Mouse (Mus musculus) limb, embryonic 11.5 days (tissue): ENCODE measurements around the gene Zfp85. TPM values are rescaled to one million over a fixed set of nuclear protein-coding genes. Genes with fewer than 3 reads are reported as not detected.
A peak's percentile ranks its signal among the peaks of the same experiment; 100 is the strongest.
"Not testable (repeated sequence)": the region's sequence is repeated elsewhere in the genome, so short reads cannot be mapped to it uniquely, and the experiment has no call there.

ENCODE experiments used
- ATAC-seq: fragments of 200-750 bp; cut with Nextera tagmentation; 2 replicates; pipeline ENCODE4 v1.8.0; 2017; ENCODE audit warnings: low read depth; ENCODE audit not compliant: insufficient number of reproducible peaks, low FRiP score, low TSS enrichment
- DNase-seq: peaks from one replicate; pipeline ENCODE4 v3.0.0-alpha.2; 2015; ENCODE audit warnings: low spot score
- H3K27ac ChIP-seq: fragments of 300-500 bp; sonication (generic); replicated peaks from 2 replicates; pipeline ENCODE4 v1.5.1; 2014; ENCODE audit warnings: low read depth, mild to moderate bottlenecking, low read length
- H3K27me3 ChIP-seq: fragments of 300-500 bp; sonication (generic); 2 replicates; pipeline ENCODE4 v1.6.1; 2014; ENCODE audit warnings: mild to moderate bottlenecking, low read length, mixed read lengths; ENCODE audit not compliant: control insufficient read depth, insufficient read depth
- H3K36me3 ChIP-seq: fragments of 300-500 bp; sonication (generic); 2 replicates; pipeline ENCODE4 v1.6.1; 2014; ENCODE audit warnings: mild to moderate bottlenecking, low read length, moderate library complexity, mixed read lengths; ENCODE audit not compliant: control insufficient read depth, insufficient read depth
- H3K4me1 ChIP-seq: fragments of 300-500 bp; sonication (generic); 2 replicates; pipeline ENCODE4 v1.6.1; 2014; ENCODE audit warnings: low read length, mixed read lengths; ENCODE audit not compliant: control insufficient read depth, insufficient read depth
- H3K4me2 ChIP-seq: fragments of 300-500 bp; sonication (generic); 2 replicates; pipeline ENCODE4 v1.6.1; 2014; ENCODE audit warnings: low read depth, mild to moderate bottlenecking, moderate library complexity; ENCODE audit not compliant: severe bottlenecking
- H3K4me3 ChIP-seq: fragments of 300-500 bp; sonication (generic); 2 replicates; pipeline ENCODE4 v1.5.1; 2014; ENCODE audit warnings: low read depth, low read length
- H3K9ac ChIP-seq: fragments of 300-500 bp; sonication (generic); 2 replicates; pipeline ENCODE4 v1.6.1; 2014; ENCODE audit warnings: mild to moderate bottlenecking, low read length
- H3K9me3 ChIP-seq: fragments of 300-500 bp; sonication (generic); 2 replicates; pipeline ENCODE4 v1.6.1; 2016; ENCODE audit warnings: low read length; ENCODE audit not compliant: control insufficient read depth
- WGBS: fragments of 180-500 bp; shearing (Covaris S2); extraction: QIAGEN DNeasy Blood & Tissue Kit; methylation state at CpG from one replicate; pipeline ENCODE4 v1.1.7; 2014; 5-methylcytosine and 5-hydroxymethylcytosine counted together
- polyA plus RNA-seq: library from polyadenylated mRNA; unstranded; fragments of >200 nt; fragmentation: Nextera tagmentation; extraction: Ambion mirVana; gene quantifications from 2 replicates; pipeline ENCODE4 v1.2.1, GENCODE M21; 2014

The Zfp85 gene
- polyA plus RNA-seq: 5.4 and 7.2 TPM in 2 replicates

DNA sequence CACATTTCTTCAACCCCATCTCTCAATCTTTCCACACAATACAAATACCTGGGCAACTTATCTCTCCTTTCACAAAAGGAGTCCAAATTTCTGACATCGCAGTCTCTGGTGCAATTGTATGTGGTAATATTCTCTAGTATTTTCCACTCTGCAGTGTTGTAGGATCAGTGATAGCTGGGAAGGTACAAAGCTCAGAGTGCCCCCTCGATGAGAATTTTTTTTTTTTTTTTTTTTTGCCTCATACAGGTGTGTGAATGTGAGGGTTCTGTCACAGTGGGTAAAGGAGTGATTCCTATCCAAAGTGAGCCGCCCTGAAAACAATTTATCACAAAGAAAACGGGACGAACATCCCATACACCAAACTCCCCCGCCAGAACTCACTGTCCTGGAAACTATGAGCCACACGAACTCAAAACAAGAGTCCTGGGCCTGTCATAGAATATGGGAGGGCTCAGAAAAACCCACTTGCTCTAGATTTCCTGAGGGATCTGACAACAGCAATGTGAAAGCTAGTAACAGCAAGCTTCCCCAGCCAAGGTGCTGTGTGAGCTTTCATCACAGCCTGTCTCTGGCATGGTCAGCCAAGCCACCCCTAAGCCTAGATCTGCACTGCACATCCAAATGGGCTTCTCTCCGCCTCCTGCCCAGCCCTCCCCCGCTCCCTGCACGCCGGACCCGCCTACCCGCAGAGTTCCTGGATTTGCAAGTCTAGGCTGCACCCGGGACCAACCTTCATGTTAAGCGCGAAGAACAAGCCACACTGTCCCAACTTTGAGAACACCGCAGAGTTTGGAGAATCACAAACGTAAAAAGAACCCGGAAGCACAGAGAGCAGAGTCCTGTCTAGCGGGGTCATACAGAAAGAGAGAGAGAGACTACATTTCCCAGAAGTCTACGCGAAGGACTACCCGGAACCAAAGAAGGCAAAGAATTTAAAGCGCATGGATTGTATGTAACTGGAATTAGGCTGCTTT, at the start of gene Zfp85:
Zfp85 (minus strand) TSS at position 896 of the 974 bp plus-strand sequence.
- Histone ChIP-seq H3K4me1 (no peaks in the 10 kb centered on the region), H3K4me3 (peak within 1 kb of the TSS; percentile 54), H3K27me3 (no peaks in the 10 kb centered on the region), H3K9me3 (no peaks in the 10 kb centered on the region), H3K9ac (peak within 1 kb of the TSS; percentile 56), H3K27ac (no peak within 1 kb of the TSS), H3K36me3 (no peaks in the 10 kb centered on the region), H3K4me2 (peak within 1 kb of the TSS; percentile 47)
- 10% methylated on average over 24 of the region's 24 CpGs for WGBS
- ATAC-seq: peak; percentile 86
- DNase-seq: peak; percentile 73

DNA sequence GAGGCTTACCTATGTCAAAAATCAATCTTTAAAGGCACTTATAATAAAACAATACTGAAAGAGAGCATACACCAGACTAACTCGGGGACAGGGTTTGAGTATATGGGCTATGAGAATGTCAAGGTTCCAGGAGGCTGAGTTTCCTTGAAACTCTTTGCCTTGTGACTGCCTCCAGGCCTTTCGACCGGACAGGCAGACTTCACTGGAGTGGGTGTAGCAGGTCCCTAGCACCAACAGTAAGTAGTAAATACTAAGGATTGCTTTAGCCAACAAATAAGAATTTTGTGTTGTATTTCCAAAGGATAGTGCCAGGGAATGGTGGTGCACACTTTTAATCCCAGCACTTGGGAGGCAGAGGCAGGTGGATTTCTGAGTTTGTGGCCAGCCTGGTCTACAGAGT, 44.1 kb upstream of the Zfp85 start:
- 82% methylated on average over 3 of the region's 3 CpGs for WGBS
- ATAC-seq, H3K4me1 ChIP-seq, H3K9me3 ChIP-seq, DNase-seq, H3K27ac ChIP-seq, H3K36me3 ChIP-seq, H3K4me2 ChIP-seq, H3K4me3 ChIP-seq, H3K27me3 ChIP-seq, H3K9ac ChIP-seq: not testable (repeated sequence)

DNA sequence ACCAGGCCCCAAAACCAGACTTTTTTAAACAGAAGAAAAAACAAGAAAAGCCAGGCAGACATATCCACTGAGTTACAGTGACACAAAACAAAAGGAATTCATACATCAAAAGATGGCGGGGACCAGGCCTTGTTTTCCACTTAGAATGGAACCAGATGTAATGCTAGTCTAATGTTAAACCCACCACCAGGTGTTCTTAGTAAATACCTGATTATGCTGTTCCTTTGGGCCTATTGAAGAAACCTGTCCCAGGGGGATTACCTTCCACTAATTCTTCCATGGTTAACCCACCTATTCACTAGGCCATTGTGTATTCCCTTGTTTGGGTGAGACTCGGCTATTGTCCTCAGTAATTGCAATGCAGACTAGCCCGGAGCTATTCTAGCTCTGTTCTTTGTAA, 43.6 kb upstream of the Zfp85 start:
- no peak for ATAC-seq
- WGBS: 86% methylated on average over 3 of the region's 3 CpGs
- no peak overlapping the region for H3K4me2 ChIP-seq
- DNase-seq: no peak
- H3K27ac ChIP-seq: no peak overlapping the region
- H3K9me3 ChIP-seq: no peaks in the 10 kb centered on the region
- no peaks in the 10 kb centered on the region for H3K4me1 ChIP-seq
- no peaks in the 10 kb centered on the region for H3K27me3 ChIP-seq
- H3K9ac ChIP-seq: no peak overlapping the region
- H3K4me3 ChIP-seq: no peak overlapping the region
- H3K36me3 ChIP-seq: no peaks in the 10 kb centered on the region

DNA sequence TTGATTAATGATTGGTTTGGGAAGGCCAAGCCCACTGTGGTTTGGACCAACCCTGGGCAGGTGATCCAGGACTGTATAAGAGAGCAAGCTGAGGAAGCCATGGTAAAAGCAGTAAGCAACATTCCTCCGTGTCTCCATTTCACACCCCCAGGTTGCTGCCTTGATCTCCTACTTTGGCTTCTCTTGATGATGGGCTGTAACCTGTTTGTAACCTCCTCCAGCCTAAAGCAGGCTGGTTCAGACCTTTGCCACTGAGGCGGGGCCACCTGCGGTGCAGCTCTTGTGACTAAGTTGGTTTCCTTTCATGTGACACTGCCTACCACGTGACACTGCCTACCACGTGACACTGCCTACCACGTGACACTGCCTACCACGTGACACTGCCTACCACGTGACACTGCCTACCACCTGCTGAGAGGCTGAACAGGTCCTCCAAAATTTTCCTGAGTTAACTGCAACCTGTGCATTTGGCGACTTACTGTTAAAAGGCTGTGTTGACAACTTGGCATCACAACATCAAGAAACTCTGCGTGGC, 37.0 kb upstream of the Zfp85 start:
- Histone ChIP-seq H3K36me3 (no peaks in the 10 kb centered on the region), H3K4me3 (no peak overlapping the region), H3K9me3 (no peaks in the 10 kb centered on the region), H3K27ac (no peak overlapping the region), H3K4me1 (no peaks in the 10 kb centered on the region), H3K9ac (no peak overlapping the region), H3K27me3 (no peaks in the 10 kb centered on the region), H3K4me2 (no peak overlapping the region)
- DNase-seq: no peak
- 94% methylated on average over 10 of the region's 10 CpGs for WGBS
- ATAC-seq: no peak

DNA sequence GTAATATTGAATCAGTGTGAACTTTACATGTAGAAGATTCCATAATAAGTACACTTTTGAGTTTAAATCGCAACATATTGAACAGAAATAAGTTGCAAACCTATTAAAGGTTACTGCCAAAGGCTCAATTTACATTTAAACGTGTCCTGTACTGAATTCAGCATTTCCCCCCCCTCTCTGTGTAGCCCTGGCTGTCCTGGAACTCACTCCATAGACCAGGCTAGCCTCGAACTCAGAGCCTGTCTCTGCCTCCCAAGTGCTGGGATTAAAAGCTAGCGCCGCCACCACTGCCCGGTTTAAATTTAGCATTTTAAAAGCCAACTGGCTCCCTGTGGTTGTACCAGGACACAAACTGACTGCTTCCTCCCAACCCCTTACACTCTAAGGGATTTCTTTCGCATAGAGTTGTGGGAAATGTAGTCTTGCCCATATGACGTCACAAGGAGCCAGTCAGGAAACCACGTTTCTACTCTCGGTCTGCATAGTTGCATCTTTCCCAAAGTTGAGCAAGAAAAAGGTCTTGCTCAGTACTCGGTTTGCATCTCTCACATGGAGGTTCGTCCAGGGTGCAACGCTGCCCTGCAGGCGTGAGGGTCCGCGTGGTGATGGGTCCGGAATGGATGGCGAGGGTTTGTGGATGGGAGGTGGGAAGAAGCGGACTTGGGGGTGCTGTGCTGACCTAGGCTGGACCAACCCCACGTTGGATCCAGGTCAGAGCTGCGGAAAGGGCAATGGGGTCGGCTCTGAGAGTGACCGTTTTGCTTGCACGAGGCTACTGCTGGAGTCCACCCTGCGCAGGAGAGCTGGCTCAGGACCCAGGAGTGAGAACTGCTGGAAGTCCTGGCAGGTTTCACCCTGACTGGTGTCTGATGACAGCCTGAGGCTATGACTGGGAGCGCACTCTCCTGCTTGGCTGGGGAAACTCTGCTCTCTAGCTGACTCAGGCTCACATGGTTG, 24.5 kb upstream of the Zfp85 start, which contains the start of gene Zfp493:
Zfp493 (plus strand) TSS at position 429 of the 957 bp plus-strand sequence.
- H3K27ac ChIP-seq: no peak within 1 kb of the TSS
- H3K27me3 ChIP-seq: no peaks in the 10 kb centered on the region
- peak within 1 kb of the TSS; percentile 60 for H3K4me2 ChIP-seq
- peak within 1 kb of the TSS; percentile 62; the same call in 1 of the 2 replicates for H3K9ac ChIP-seq
- DNase-seq (peak; percentile 66), ATAC-seq (peak; percentile 93)
- peak within 1 kb of the TSS; percentile 53 for H3K4me3 ChIP-seq
- no peaks in the 10 kb centered on the region; the same call in 1 of the 2 replicates for H3K9me3 ChIP-seq
- no peaks in the 10 kb centered on the region for H3K36me3 ChIP-seq
- WGBS: 12% methylated on average over 26 of the region's 26 CpGs
- no peaks in the 10 kb centered on the region for H3K4me1 ChIP-seq

DNA sequence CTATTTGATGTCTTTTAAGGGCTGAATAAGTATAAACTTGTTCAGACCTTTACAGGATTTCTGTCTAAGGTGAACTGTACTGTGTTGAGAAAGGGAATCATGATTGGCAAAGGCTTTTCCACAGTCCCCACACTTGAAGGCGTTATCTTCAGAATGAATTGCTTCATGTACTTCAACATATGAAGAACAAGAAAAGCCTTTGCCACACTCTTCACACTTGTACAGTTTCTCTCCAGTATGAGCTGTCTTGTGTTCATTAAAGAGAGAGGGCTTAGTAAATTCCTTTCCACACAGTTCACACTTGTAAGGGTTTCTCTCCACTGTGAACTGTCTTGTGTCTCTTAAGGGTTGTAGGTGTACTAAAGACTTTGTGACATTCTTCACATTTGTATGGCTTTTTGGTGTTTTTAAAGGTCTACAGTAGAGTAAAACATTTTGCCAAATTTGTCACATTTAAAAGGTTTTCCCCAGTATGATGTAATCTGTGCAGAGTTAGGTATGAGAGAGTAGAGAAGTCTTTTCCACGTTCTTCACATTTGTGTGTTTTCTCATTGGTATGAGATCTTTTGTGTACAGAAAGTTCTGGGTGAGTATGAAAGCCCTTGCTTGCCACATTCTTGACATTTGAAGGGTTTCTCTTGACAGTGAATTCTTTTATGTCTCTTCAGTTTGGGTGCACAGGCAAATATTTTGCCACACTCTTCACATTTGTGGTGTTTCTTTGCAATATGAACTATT, 8.2 kb upstream of the Zfp85 start:
- 84% methylated on average over 2 of the region's 2 CpGs for WGBS

DNA sequence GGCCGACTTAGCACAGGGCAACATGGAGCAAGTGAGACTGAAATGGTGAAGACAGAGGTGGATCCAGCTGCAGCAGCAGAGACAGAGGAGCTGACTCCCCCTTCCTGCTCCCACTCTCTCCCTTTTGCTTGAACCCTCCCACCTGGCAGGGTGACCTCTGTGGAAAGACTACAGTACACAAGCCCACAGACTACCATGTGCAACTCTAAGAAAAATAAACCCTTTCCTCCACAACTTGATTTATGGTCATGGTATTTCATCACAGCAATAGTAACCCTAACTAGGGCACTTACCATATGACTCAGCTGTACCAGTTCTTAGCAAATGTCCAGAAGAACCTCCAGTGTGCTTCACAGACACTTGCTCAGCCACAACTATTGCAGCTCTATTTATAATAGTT, 4.9 kb upstream of the Zfp85 start:
- no peak for ATAC-seq
- no peak for DNase-seq
- Histone ChIP-seq H3K4me3 (no peak overlapping the region), H3K27me3 (no peaks in the 10 kb centered on the region), H3K9me3 (no peaks in the 10 kb centered on the region), H3K9ac (no peak overlapping the region), H3K4me1 (no peaks in the 10 kb centered on the region), H3K36me3 (no peaks in the 10 kb centered on the region), H3K27ac (no peak overlapping the region), H3K4me2 (no peak overlapping the region)
- WGBS: 57% methylated on average over 1 of the region's 1 CpGs

More for the DNA sequence above, 8.2 kb upstream of the Zfp85 start:
- Histone ChIP-seq H3K4me3 (no peak overlapping the region), H3K36me3 (no peaks in the 10 kb centered on the region), H3K9ac (no peak overlapping the region), H3K27ac (no peak overlapping the region), H3K4me1 (no peaks in the 10 kb centered on the region), H3K27me3 (no peaks in the 10 kb centered on the region), H3K9me3 (no peaks in the 10 kb centered on the region), H3K4me2 (no peak overlapping the region)
- no peak for ATAC-seq
- no peak for DNase-seq
